Mouse (Mus musculus) ovary, postnatal 14 days (tissue): Measurements from ENCODE around the gene Ndufb6.

ENCODE experiments used
- DNase-seq: peaks from one replicate; pipeline ENCODE4 v3.0.0; 2022; ENCODE audit warnings: low spot score

The Ndufb6 gene

DNA sequence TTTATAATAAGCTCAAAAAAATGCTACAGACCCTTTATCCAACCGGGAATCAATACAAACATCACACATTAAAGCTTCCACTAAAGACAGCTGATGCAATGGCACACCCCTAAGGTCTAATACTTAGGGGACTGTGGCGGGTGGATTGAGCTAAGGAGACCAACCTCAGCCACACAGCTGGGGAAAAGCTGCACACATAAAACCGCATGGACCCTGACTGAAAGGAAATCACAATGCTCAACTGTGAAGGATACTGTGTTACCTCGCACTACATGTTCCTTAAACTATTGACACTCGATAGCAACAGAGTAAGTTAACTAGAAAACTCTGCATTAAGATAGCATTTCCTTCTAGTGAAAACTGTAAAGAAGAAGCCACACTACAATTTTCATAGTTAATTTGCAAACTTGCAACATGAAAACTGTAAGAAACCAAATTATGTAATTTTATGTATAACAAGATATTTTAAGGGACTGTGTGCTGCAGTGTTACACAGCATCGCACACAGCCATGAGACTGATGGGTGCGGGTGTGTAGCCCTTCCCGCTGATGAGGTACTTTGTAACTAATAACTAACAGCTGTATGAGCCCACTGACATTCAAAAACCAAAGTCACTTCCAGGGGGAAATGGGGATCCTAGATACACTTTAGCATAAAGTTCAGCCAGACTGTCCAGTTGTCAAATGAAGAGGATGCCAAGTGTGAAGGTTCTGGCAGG is 24.7 kb downstream of the Ndufb6 start:
- DNase-seq, result no peak

GRCm38 (mm10) chr4:40253766-40254165 is 25.5 kb downstream of the Ndufb6 start:
- no peak for DNase-seq

DNA sequence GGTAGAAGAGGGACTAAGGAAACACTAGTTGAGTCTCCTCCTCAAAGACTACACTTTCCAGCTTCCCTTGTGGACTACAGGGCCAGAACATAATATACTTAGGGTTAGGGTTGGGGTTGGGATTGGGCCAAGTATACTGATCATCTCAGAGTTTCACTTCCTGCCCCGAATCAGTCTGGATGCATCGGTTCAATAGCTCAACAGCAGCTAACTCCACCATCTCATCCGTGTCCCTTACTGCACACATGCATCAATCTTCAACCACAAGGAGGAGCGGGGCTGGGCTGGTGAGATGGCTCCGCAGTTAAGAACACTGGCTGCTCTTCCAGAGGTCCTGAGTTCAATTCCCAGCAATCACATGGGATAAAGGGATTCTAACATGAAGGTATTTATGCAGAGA is 28.2 kb downstream of the Ndufb6 start:
- no peak for DNase-seq

DNA sequence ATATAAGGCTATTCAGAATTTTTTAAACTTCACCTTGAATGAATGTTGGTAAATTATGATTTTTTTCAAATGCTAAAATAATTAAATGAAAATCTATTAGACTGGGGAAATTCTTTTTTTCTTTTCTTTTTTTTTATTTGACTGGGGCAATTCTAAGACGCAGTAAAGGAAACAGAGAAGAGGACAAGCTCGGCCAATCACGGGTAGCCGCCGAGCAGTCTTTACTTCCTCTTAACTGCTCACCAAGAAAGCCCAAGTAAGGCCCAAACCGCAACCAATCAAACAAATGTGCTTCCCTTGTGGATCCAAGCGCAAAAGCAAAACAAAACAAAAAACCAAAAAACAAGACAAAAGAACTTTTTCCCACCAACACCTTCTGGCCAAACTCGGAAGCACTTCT is 35.2 kb downstream of the Ndufb6 start:
- DNase-seq, result no peak

DNA sequence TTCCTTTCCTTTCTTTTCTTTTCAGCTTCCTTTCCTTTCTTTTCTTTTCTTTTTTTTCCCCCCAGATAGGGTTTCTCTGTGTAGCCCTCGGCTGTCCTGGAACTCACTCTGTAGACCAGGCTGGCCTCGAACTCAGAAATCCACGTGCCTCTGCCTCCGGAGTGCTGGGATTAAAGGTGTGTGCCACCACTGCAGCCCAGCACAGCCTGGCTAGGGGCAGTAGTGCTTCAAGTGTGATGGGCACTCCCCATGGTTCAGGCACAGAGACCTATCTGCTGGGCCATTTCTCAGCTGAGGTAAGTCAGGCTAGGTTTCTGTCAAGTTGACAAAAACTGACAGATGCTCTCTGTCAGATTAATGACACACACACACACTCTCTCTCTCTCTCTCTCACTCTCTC is 36.2 kb downstream of the Ndufb6 start:
- DNase-seq, result no peak

GRCm38 (mm10) chr4:40241928-40242327 is 37.3 kb downstream of the Ndufb6 start:
- DNase-seq, result no peak

DNA sequence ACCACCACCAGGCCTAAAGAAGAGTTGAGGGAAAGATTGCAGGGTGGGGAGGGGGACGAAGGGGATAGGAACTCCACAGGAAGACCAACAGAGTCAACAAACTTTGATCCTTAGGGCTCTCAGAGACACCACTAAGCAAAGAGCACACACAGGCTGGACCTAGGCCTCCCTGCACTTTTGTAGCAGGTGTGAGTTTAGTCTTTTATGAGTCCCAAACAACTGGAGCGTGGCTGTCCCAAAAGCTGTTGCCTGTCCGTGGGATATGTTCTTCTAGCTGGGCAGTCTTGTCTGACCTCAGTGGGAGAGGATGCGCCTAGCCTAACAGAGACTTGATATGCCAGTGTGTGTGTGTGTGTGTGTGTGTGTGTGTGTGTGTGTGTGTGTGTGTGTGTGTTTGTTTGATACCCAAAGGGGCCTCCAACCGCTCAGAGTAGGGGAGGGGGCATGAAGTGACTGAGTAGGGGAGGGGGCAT is 38.9 kb downstream of the Ndufb6 start:
- DNase-seq, result no peak

DNA sequence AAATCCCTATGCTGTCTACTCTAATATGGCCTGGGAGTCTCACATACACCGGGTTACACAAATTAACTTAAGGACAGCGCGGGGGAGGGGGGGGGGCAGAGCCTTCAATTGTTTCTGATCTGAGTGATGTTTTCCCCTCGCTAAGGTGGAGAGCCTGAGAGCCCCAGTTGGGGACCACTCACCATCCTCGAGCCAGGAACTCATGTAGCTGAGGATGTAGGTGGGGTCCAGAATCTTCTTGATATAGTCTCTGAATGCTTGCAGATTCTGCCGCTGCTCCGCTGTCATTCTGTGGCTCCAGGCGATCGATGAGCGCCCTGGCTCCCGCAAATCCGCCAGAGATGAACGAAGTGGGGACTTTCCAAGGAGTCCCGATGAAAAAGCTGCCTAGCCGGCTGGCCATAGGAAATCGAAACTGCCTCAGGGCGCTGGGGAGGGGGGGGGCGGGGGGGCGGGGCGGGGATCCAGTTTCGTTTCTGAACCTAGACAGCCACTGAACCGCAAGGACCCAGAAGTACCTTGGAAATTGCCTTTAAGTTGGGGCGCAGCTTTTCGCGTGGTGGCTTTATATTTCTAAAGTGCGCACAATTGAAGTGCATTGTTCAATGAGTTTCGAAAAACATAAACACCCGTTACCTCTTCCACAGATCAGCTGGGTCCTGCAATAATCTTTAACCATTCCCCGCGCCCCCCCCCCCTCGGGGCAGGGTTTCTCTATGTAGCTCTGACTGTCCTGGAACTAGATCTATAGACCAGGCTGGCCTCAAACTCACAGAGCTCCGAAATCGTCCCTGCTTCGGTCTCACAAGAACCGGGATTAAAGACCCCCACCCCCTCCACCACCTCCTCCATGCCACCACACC is 39.6 kb downstream of the Ndufb6 start, which contains the start of gene Ddx58:
TSS of gene Ddx58 (minus strand) at position 420 of the 863 bp plus-strand sequence.
- peak; percentile 19 for DNase-seq

DNA sequence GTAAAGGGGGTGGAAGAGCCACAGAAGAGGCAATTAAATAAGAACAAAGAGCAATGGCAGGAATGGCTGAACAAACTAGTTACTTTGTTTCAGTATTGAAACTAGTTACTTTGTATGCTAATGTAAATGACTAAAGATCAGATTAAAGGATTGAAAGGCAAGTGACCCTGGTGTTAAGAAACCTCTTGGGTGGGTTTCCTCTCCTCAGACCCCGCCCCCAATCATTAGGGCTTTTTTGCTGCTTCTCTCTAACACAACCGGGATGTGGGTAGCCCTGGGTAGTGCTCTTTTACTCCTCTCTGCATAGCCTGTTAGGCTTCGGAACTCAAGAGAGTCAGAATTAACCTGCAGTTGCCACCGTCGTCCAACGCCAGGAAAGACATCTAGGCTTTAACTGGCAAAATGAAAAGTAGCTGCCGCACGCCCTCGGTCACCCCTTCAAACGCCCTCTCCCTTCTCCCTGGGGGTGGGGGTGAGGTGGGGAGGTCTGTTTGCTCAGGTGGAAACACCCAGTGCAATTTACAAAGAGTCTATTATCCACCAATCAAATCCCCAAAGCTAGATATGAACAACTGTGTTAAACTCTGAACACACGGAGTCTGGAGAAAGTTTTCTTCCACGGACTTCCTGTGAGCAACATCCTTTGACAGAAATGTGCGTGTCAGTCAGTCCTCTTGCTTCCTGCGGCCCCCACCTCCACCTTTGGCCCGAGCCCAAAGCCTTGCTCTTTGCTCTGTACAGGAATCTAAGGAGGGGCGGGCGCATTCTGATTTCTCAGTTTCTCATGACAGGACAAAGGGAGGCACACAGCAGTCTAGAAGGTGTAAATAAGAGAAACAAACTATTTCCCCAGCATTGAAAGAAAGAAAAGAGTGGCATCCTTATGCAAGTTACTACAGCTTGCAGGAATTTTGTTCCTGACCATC is 40.5 kb downstream of the Ndufb6 start:
- peak; percentile 27 for DNase-seq

DNA sequence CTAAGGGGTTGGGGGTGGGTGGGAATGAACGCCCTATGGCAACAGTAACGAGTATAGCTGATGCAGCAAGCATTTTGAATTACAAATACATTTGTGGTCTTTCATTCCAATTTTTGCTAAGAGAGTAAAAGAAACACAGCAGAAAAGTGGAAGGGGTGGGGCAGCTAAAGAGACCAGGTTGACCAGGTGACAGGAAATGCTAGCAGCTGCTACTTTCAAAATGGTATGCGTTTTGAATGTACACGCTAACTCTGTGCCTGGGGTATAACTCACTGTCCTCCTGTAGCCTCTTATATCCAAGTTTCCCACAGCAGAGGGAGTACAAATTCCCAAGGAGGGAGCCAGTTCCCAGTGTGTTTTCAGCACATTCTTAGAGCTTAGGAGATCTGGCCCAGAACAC is 42.4 kb downstream of the Ndufb6 start:
- DNase-seq, result no peak

DNA sequence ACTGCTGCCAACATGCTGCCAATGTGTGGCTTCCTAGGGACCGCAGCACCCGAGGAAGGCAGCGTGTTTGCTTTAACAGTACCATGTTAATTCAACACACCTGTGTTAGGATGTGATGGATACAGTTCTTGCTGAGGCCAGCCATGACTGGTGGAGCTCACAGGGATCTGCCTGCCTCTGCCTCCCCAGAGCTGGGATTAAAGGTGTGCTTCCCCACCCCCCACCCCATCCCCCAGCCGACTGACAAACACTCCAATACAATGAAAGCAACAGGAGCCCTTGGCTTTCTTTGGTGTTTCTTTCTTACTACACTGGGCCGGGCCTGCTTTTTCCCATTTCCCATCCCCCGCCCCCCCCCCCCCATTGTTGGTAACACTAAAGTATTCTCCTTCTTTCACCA is 45.0 kb downstream of the Ndufb6 start:
- DNase-seq, result no peak

GRCm38 (mm10) chr4:40233062-40233664 is 46.1 kb downstream of the Ndufb6 start:
- DNase-seq, result no peak

DNA sequence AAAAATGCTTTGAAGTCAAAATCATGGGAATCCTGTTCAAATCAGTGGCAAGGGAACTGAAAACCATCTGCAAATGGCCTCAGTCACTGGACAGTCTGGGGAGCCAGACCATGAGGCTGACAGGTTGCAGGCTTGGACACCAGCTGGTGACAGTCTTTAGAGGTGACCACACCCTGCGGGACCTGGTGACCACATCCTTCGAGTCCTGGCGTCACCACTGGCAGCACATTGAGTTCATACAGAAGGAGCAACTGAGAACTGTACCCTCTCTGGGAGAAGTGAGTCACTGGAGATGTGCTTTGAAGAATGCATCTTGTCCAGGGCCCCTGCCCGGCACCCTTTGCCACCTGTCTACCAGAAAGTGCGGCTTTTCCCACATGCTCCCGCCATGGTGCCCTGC is 49.5 kb downstream of the Ndufb6 start:
- no peak for DNase-seq

DNA sequence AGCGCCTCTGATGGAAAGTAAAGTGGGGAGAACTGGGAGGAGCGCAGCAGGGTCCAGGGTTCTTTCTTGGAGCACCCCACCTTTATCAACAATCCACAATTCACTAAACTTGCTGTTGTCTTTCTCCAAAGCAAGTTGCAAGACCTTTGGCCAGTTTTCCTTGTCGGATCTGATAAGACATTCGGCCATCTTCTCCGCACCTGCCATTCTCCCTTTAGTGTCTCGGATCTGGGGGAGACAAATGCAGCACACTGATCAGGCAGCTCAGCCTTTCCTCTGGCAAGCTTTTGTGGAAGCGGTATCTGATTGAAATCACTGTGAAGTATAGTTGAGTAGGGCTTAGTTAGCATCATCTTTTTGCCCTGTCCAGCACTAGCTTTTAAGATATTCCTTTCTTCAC is 51.3 kb downstream of the Ndufb6 start:
- DNase-seq, result no peak

- no peak for DNase-seq
Measured at GRCm38 (mm10) chr4:40227131-40227530, 52.1 kb downstream of the Ndufb6 start.

DNA sequence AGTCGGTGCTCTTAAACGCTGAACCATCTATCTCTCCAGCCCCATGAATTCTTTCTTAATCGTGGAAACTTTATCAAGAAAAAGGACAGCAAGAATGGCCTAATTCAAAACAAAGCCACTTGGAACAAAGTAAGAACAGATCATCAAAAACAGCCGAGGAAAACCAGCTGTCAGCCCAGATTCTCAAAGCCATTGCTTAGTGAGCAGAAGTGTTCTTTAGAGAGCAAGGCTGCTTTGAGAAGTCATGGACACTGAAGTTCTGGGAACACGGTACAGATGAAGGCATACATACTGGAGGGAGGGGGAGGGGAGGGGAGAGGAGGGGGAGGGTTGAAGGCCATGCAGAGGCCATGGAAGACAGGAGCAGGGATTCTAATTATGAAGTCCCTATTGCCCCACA is 53.1 kb downstream of the Ndufb6 start:
- no peak for DNase-seq

- no peak for DNase-seq
Measured at GRCm38 (mm10) chr4:40221876-40222585, 57.2 kb downstream of the Ndufb6 start.

DNA sequence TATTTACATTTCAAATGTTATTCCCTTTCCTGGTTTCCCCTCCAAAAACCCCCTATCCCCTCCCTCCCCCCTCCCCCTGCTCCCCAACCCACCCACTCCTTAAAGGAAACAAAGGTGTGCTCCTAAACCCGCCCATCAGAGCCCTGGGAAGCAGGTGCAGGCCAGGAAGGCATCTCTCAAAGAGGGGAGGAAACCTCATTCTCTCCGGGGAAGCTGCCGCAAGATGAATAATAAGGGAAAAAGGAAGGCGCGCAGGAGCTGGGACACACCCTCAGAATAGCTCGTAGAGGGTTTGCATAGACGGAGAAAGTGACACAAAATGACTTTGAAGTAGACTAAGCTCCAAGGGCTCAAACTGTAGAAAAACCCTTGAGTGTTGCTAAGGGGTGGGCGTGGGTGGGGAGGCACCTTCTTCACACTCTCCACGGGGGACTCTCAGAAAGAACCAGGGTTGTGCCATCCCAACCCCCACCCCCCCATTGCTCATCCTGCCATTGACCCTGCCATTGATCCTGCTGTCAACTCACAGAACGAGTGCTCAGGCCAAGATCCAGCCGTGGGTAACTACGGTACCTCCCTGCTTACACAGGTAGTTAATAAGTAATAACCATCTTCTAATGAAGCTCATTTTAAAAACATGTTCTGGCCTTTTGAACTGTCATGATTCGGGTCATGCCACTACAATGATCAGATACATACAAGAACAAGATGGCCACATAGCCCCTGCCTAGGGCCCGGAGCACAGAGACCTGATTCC is 58.0 kb downstream of the Ndufb6 start:
- DNase-seq, result no peak
